Mouse (Mus musculus) forebrain, embryonic 11.5 days (tissue): Measurements from ENCODE around the gene Itpkb. TPM values are rescaled to one million over a fixed set of nuclear protein-coding genes. Genes with fewer than 3 reads are reported as not detected.
A peak's percentile ranks its signal among the peaks of the same experiment; 100 is the strongest.

ENCODE experiments used
- ATAC-seq: fragments of 200-750 bp; cut with Nextera tagmentation; replicated peaks from 2 replicates; pipeline ENCODE4 v1.8.0; 2017; ENCODE audit warnings: moderate TSS enrichment; ENCODE audit not compliant: low FRiP score
- DNase-seq: peaks from one replicate; pipeline ENCODE4 v3.0.0-alpha.2; 2017; ENCODE audit warnings: low spot score
- H3K27ac ChIP-seq: fragments of 300-500 bp; sonication (generic); 2 replicates; pipeline ENCODE4 v1.5.1; 2014; ENCODE audit warnings: low read depth, low read length
- H3K27me3 ChIP-seq: fragments of 300-500 bp; sonication (generic); 2 replicates; pipeline ENCODE4 v1.6.1; 2014; ENCODE audit warnings: mild to moderate bottlenecking, low read length, mixed read lengths; ENCODE audit not compliant: control insufficient read depth, insufficient read depth
- H3K36me3 ChIP-seq: fragments of 300-500 bp; sonication (generic); 2 replicates; pipeline ENCODE4 v1.6.1; 2014; ENCODE audit warnings: mild to moderate bottlenecking, low read length, moderate library complexity, mixed read lengths; ENCODE audit not compliant: control insufficient read depth, insufficient read depth
- H3K4me1 ChIP-seq: fragments of 300-500 bp; sonication (generic); replicated peaks from 2 replicates; pipeline ENCODE4 v1.6.1; 2014; ENCODE audit warnings: low read length, mixed read lengths; ENCODE audit not compliant: control insufficient read depth, insufficient read depth
- H3K4me2 ChIP-seq: fragments of 300-500 bp; sonication (generic); 2 replicates; pipeline ENCODE4 v1.6.1; 2014; ENCODE audit warnings: low read depth, mild to moderate bottlenecking, low read length, moderate library complexity, mixed read lengths; ENCODE audit not compliant: severe bottlenecking
- H3K4me3 ChIP-seq: fragments of 300-500 bp; sonication (generic); 2 replicates; pipeline ENCODE4 v1.5.1; 2014; ENCODE audit warnings: low read depth, low read length
- H3K9ac ChIP-seq: fragments of 300-500 bp; sonication (generic); 2 replicates; pipeline ENCODE4 v1.6.1; 2014; ENCODE audit warnings: low read length
- H3K9me3 ChIP-seq: fragments of 300-500 bp; sonication (generic); 2 replicates; pipeline ENCODE4 v1.6.1; 2016; ENCODE audit warnings: low read length, mixed read lengths; ENCODE audit not compliant: control insufficient read depth
- WGBS: fragments of 180-500 bp; shearing (Covaris S2); extraction: QIAGEN DNeasy Blood & Tissue Kit; methylation state at CpG from one replicate; pipeline ENCODE4 v1.1.7; 2014; 5-methylcytosine and 5-hydroxymethylcytosine counted together
- polyA plus RNA-seq: library from polyadenylated mRNA; unstranded; fragments of >200 nt; fragmentation: Nextera tagmentation; extraction: Ambion mirVana; gene quantifications from 2 replicates; pipeline ENCODE4 v1.2.1, GENCODE M21; 2014

Itpkb gene
- polyA plus RNA-seq, 1 experiment from 2014 or later: 3.2 TPM

GRCm38 (mm10) chr1:180332076-180332927 is 2.0 kb downstream of the Itpkb start:
- peak overlapping the region; percentile 72 for H3K9ac ChIP-seq
- DNase-seq: peak; percentile 74
- H3K27me3 ChIP-seq: peaks cover 13% of the 10 kb centered on the region
- H3K36me3 ChIP-seq: no peaks in the 10 kb centered on the region
- H3K27ac ChIP-seq: no peak overlapping the region
- H3K4me1 ChIP-seq: peaks cover 22% of the 10 kb centered on the region; the same call in 1 of the 2 replicates
- no peaks in the 10 kb centered on the region for H3K9me3 ChIP-seq
- H3K4me2 ChIP-seq: peak overlapping the region; percentile 99
- peak; percentile 60 for ATAC-seq
- WGBS: under 1% methylated on average over 68 of the region's 72 CpGs
- peak overlapping the region; percentile 55 for H3K4me3 ChIP-seq

GRCm38 (mm10) chr1:180332928-180333440 is 2.7 kb downstream of the Itpkb start:
- DNase-seq (no peak), ATAC-seq (no peak)
- 21% methylated on average over 14 of the region's 14 CpGs for WGBS
- peaks cover 13% of the 10 kb centered on the region for H3K27me3 ChIP-seq
- no peak overlapping the region for H3K9ac ChIP-seq
- H3K4me1 ChIP-seq: peaks cover 22% of the 10 kb centered on the region; the same call in 1 of the 2 replicates
- no peak overlapping the region for H3K27ac ChIP-seq
- no peaks in the 10 kb centered on the region for H3K36me3 ChIP-seq
- peak overlapping the region; percentile 55 for H3K4me3 ChIP-seq
- peak overlapping the region; percentile 99 for H3K4me2 ChIP-seq
- H3K9me3 ChIP-seq: no peaks in the 10 kb centered on the region

- H3K4me2 ChIP-seq: 0 out of 2 replicates have a peak overlapping the region, but pooled peaks have one; percentile 9
- H3K9ac ChIP-seq: no peak overlapping the region
- DNase-seq (no peak), ATAC-seq (no peak)
- no peaks in the 10 kb centered on the region for H3K9me3 ChIP-seq
- H3K27ac ChIP-seq: no peak overlapping the region
- H3K4me1 ChIP-seq: peaks cover 22% of the 10 kb centered on the region; the same call in 1 of the 2 replicates
- H3K4me3 ChIP-seq: no peak overlapping the region
- H3K27me3 ChIP-seq: peaks cover 13% of the 10 kb centered on the region
- 34% methylated on average over 6 of the region's 6 CpGs for WGBS
- no peaks in the 10 kb centered on the region for H3K36me3 ChIP-seq
These were observed 3.3 kb downstream of the Itpkb start for GRCm38 (mm10) chr1:180333588-180333987.

- WGBS: 93% methylated on average over 6 of the region's 6 CpGs
These were observed 4.3 kb downstream of the Itpkb start for GRCm38 (mm10) chr1:180334541-180334940.

GRCm38 (mm10) chr1:180335513-180336375 is 5.5 kb downstream of the Itpkb start:
- DNase-seq: no peak
- Histone ChIP-seq H3K4me2 (no peak overlapping the region), H3K4me1 (peaks cover 16% of the 10 kb centered on the region; the same call in 1 of the 2 replicates), H3K36me3 (no peaks in the 10 kb centered on the region), H3K9ac (no peak overlapping the region), H3K9me3 (no peaks in the 10 kb centered on the region), H3K4me3 (no peak overlapping the region), H3K27me3 (peaks cover 13% of the 10 kb centered on the region), H3K27ac (no peak overlapping the region)
- ATAC-seq: no peak
- 78% methylated on average over 12 of the region's 12 CpGs for WGBS

More at GRCm38 (mm10) chr1:180334541-180334940, 4.3 kb downstream of the Itpkb start:
- Histone ChIP-seq H3K9me3 (no peaks in the 10 kb centered on the region), H3K4me1 (peaks cover 19% of the 10 kb centered on the region; the same call in 1 of the 2 replicates), H3K27me3 (peaks cover 13% of the 10 kb centered on the region), H3K36me3 (no peaks in the 10 kb centered on the region), H3K27ac (no peak overlapping the region), H3K9ac (no peak overlapping the region), H3K4me3 (no peak overlapping the region), H3K4me2 (no peak overlapping the region)
- ATAC-seq: no peak
- no peak for DNase-seq

- H3K4me1 ChIP-seq: 0 out of 2 replicates have a peak, but pooled peaks cover 2% of the 10 kb centered on the region
- H3K4me2 ChIP-seq: no peak overlapping the region
- no peak overlapping the region for H3K4me3 ChIP-seq
- no peak for ATAC-seq
- H3K27ac ChIP-seq: no peak overlapping the region
- 82% methylated on average over 8 of the region's 8 CpGs for WGBS
- H3K9ac ChIP-seq: no peak overlapping the region
- no peak for DNase-seq
- no peaks in the 10 kb centered on the region for H3K36me3 ChIP-seq
- H3K9me3 ChIP-seq: no peaks in the 10 kb centered on the region
- H3K27me3 ChIP-seq: peaks cover 4% of the 10 kb centered on the region
These were observed 8.1 kb downstream of the Itpkb start for GRCm38 (mm10) chr1:180338358-180338757.

- Histone ChIP-seq H3K4me1 (no peaks in the 10 kb centered on the region), H3K9ac (no peak overlapping the region), H3K9me3 (no peaks in the 10 kb centered on the region), H3K4me3 (no peak overlapping the region), H3K4me2 (no peak overlapping the region), H3K27me3 (no peaks in the 10 kb centered on the region), H3K27ac (no peak overlapping the region), H3K36me3 (no peaks in the 10 kb centered on the region)
- no peak for ATAC-seq
- 94% methylated on average over 5 of the region's 5 CpGs for WGBS
- DNase-seq: no peak
These were observed 8.9 kb downstream of the Itpkb start for GRCm38 (mm10) chr1:180339143-180339542.

GRCm38 (mm10) chr1:180342944-180343343 is 12.7 kb downstream of the Itpkb start:
- 82% methylated on average over 7 of the region's 7 CpGs for WGBS
- no peak overlapping the region for H3K4me2 ChIP-seq
- no peak overlapping the region for H3K9ac ChIP-seq

More at GRCm38 (mm10) chr1:180342944-180343343, 12.7 kb downstream of the Itpkb start:
- Histone ChIP-seq H3K27ac (no peak overlapping the region), H3K36me3 (no peaks in the 10 kb centered on the region), H3K9me3 (no peaks in the 10 kb centered on the region), H3K4me3 (no peak overlapping the region), H3K27me3 (no peaks in the 10 kb centered on the region), H3K4me1 (no peaks in the 10 kb centered on the region)
- ATAC-seq (no peak), DNase-seq (no peak)
